Mouse (Mus musculus): ENCODE measurements at regions not wholly inside any gene's neighbourhood (a gene's known extent, or its start where the extent isn't known, plus 50 kb on each side); places are given as distances from the start of the nearest gene placed in this dataset.
"Not testable (repeated sequence)": the region's sequence is repeated elsewhere in the genome, so short reads cannot be mapped to it uniquely, and the experiment has no call there.

DNA sequence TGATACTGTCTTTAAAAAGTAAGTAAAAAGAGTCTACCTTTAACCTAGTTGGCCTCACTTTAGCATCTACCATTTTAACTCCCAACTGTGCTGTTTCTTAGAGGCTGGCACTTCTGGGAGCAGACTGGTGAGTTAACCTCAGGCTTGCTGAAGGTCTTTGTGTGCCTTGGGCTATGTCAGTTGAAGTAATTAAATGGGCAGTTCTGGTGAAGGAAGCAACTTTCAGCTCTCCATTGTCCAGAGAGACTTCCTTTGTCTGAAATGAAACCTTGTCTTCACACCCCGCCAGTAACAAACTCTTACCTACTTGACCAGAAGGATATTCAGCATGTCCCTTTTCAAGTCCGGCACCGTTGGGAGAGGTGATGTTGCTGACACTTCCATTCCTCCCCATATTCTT lies 55.5 kb downstream of the Zfp281 start:
- no peak for DNase-seq

DNA sequence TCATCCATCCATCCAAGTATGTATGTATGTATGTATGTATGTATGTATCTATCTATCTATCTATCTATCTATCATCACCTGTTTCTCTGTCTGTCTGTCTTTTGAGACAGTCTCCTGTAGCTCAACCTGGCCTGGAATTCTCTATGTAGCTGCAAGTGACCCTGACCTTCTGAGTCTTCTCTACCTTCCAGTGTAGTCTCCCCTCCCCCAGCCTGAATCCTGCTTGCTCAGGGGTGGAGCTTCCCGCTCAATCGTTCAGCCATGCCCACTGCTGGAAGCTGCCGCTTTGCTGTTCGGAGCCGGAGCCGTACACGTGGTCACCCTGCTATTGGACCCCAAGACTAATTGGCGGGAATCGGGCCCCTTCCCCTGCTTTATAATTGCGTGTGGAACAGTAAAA lies 57.6 kb downstream of the Zfp281 start:
- DNase-seq = not testable (repeated sequence)

DNA sequence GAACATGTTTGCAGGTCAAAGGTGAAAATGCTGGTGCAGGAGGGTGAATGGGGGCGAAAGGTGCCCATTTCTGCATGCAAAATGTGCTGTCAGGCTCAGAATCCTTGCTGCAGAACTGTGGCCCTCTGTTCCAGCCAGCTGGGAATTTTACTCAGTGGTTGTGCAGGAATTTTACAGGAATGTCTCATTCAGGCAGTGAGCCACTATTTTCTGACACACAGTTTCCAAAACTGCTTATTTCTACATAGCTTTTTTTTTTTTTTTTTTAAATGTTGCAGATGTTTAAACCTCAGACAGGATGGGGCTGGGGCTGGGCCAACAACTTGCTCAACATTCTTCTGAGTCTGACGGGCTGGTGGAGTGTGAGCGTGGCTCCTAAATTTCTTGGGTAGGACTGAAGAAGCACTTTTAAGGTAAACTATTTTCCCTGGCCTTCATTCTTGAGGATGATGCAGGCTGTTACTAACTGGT lies 58.4 kb downstream of the Zfp281 start:
- DNase-seq = peak; percentile 83

DNA sequence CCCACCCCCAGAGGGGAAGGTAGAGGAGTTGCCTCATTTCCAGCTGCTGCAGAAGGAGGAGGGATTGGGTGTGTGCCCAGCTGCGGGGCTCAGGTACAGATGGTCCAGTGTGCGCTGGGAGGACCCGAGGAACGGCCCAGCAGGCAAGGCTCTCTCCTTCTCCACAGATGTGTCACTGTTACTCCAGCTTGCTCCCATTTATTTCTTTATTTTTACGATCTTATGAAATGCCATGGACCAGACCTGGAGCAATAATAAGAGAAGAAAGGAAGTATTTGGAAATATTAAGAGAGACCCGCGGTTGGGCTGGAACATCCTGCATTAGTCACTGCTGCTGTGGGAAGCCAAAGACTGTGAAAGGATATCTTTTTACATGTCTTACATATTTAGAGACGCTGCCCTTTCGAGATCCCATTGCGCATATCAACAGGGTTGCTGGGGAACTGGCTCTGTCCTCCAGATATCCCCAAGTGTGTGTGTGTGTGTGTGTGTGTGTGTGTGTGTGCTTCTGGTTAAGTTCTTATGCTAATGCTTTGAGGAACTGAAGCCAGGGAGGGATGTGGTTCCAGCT lies 58.9 kb downstream of the Zfp281 start:
- no peak for DNase-seq

DNA sequence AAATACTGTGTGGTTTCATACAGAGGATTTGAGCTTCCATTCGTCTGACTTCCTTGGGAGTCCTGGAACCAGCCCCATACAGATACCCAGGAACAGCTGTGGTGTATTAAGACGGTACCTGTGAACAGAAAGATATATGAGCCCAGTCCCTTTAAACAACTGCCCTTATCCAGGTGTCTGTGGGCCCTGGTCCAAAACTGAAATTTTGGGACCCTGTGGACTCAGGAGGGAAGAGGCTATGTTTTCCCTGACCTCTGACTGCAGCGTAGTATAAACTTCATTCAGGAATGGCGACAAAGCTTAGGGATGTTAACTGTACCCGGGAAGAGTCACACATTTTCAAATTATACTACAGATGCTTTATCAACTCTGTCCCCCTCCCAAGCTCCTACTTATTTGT lies 59.8 kb downstream of the Zfp281 start:
- DNase-seq = no peak

DNA sequence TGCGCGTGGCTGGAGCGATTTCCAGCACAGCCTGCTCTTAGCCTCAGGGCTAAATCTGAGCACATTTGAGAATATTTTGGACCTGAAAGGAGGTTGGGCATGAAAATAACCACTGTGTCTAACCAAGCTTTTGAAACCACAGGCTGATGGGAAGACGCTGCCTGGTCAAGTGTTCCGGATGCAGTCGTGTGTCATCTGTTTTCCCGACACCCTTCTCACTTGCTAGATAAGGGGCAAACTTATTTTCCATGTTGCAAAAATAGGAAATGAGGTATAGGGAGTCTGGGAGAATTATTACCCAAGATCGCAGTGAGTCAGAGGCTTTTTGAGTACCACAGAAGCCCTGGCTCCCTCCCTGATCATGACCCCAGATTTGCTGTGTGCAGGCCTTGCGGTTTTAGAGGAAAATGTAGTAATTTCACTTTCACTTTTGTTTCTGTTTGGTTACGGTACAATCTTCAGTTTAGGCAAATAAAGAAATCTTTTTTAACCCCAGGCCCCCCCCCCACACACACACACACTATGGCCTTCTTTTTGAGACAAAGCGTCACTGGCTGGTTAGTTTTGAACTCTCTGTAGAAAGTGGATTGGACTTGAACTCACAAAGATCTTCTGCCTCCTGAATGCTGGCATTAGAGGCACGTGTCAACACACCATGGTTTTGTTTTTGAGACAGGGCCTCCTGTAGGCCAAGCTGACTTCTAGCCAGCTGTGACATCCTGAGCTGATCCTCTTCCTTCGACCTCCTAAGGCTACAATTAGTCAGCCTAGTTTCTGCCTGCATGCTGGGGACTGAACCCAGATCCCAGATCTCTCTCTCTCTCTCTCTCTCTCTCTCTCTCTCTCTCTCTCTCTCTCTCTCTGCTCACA lies 60.7 kb downstream of the Zfp281 start:
- DNase-seq = peak; percentile 48

DNA sequence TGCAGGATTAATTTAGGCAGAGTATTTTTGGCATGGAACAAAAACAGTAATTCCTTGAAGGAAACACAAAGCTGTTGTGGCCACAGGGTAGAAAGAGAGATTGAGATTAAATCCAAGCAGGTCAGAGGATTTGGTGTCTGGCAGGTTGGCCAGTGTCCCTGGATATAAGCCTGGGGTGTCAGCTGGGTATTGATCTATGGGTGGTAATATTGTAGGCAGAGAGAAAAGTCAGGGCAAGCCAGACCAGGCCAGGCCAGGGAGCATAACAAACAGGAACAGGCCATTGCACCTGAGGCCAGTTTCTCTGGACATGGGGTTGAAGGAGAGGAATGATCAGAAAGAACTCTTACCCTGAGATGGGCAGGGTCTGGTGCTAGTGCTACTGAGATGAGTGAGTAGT lies 61.8 kb downstream of the Zfp281 start:
- no peak for DNase-seq

DNA sequence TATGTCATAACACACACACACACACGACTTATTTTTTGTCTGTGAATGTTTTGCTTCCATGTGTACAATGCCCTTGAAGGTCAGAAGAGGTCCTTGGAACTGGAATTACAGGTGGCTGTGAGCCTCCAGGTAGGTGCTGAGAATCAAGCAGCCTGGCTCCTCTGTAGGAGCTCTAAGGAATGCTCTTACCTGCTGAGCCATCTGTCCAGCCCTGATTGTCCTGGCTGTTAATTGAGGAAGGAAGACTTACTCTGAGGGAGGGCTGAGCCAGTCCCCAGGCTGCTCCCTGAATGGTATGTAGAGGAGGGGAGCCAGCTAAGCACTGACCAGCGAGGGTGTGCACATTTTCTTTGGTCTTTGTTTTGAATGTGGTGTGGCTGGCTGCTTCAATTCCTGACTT lies 65.4 kb downstream of the Zfp281 start:
- no peak for DNase-seq

DNA sequence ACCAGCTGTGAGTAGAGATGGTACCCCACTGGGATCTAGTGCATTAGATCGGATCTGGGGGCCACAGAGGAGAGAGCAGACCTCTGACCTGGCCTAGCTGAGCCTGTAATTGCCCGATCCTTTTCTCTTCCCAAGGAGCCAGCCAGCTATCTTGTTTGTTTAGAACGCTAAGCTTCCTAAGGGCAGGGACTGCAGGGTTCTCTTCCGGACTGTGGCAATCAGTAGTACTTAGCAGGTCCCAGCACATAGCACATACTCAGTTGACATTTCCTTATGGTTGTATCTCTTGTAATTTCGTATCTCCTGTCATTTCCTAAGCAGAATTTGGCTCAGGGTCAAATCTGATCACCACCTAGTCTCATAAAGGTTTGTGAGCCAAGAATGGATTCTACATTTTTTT lies 68.7 kb downstream of the Zfp281 start:
- DNase-seq = no peak

DNA sequence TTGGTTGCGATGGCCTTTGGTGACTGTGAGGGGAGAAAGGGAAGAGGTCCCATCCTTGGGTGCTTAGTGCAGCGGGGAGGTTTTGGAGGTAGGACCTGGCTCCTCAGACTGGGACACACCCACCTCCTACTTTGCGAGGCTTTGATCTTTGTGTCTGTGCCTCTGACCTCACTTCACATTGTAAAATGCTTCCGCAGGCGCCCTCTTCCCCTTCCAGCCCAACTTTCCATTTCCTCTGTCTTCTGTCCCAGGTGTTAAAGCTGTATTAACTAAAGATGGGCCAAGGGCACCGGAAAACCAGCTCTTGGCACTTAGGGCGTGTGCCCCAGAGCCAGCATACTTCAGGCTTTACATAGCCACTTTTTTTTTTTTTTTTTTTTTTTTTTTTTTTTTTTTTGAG lies 70.3 kb downstream of the Zfp281 start:
- DNase-seq = no peak

DNA sequence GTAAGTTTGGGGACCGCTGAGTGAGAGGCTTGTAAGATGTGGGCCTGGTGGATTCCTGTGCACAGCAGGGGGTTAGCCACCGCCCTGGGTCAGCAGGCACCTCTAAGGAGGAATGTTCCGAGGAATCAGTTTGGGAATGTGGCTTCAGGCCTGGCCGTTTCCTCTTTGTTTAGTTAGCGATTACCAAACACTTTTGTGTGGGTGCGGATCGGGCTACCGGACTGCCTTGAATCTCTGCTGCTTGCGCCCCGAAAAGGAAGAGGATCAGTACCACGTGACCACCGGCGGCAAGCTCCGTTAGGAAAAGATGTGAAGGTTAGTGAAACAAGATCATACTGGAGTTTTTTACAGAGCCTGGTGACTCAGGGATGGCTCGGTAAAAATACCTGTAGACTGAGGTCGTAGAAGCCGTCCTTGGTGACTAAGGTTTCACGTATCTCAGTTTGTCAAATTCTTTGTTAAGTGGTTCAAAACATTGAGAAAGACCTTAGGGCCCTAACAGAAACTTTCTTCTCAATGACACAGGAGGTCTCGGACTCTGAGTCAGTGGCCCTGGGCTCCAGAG lies 71.5 kb downstream of the Zfp281 start:
- peak; percentile 51 for DNase-seq

DNA sequence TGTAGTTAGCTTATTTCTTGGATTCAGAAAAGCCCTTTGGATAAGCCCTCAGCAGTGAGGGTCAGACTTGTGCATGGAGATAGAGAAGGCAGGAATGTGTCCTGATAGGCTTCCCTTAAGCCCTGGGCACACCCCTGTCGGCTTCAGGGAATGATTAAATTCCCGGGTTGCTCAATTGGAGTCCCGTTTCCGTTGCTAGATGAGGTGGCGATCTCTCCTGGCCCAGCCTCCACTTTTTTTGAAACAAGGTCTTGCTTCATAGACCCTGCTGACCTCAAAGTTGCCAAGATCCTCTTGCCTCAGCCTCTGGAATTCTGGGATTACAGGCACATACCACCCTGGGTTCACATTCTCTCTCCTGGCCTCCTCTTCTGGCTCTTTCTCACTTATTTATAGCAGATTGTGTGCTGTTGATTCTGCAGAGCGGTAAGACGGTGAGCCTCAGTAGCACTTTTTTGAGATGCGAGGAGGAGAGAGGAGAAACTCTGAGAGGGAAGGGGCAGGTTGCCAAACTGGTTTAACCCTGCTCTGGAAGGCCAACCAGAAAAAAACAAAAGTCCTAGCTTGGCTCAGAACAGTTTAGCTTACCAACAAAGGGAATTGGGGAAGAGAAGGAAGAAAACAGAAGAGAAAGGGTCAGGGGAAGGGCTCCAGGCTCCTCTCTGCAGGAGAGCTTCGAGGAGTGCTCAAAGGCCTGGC lies 73.9 kb downstream of the Zfp281 start:
- peak; percentile 71 for DNase-seq

DNA sequence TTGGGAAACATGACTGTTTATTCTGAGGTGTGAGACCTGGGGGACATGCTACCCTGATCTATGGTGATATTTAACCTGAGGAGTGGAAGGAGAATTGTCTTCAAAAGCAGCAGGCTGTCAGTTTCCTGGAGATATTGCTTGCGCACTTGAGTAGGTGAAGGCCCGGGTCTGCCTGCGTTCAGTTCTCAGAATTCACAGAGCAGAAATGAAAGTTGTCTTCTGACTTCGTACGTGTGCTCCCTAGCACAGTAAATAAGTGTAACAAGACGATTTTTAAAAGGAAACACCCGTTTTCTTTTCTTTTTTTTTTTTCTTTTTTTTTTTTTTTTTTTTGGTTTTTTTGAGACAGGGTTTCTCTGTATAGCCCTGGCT lies 74.4 kb downstream of the Zfp281 start:
- DNase-seq = no peak

DNA sequence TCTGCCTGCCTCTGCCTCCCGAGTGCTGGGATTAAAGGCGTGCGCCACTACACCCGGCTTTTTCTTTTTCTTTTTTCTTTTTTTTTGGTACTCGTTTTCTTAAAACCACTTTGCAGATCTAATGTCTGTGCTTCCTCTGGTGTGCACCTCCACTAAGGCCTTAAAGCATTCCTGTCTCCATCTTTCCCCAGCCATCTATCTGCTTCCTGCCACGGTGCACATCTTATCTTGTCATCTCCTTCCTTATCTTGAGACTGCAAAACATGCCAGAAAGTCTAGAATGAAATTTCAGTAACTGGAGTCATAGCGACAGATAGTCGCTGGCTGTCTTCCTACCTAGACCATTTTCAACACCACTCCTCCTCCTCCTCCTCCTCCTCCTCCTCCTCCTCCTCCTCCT lies 74.9 kb downstream of the Zfp281 start:
- DNase-seq = no peak

DNA sequence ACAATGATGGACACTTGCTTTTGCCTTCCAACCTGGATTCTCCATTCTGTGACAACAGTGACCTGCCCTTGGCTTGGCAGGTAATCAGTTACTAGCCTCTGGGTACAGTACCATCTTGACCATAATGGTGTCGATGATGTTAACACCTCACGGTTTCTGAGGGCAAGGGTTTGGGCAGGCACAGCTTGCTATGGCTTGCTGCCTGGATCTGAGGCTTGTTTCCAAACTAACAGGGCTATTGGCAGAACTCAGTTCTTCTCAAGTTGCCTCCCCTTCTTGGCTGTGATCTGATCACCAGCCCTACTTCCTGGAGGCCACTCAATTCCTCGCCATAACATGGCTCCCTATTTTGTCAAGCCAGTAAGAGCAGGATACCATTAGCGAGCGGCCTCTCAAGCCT lies 79.4 kb downstream of the Zfp281 start:
- DNase-seq = peak; percentile 58

DNA sequence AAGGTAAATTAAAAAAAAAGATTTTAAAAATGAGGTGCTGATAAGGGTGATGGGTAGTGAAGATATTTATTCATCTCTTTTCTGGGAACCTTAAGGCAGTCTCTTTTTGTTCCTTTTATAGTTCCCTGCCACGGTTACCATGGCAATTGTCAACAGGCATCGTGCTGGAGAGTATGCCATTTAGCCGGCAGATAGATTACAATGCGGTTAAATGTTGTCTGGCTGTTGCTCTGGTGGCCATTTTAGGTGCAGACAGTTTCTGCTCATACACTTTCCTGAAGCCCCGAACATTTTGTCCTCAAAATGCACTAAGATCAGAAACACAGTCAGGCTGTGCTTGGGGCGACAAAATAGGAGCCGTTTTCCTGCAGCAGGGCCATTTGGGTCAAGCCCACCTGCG lies 81.8 kb downstream of the Zfp281 start:
- no peak for DNase-seq

DNA sequence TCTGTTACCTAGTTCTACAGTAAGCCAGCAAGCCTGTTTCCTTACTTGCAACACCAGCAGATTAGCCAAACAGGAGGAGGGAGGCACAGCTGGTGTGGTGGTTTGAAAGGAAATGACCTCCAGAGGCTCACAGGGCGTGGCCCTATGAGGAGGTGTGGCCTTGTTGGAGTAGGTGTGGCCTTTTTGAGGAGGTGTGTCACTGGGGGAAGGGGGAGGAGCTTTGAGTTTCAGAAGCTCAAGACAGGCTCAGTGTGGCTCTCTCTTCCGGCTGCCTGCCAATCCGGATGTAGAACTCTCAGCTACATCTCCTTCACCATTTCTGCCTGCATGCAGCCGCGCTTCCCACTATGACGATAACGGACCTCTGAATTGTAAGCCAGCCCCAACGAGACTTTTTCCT lies 82.7 kb downstream of the Zfp281 start:
- DNase-seq = no peak

DNA sequence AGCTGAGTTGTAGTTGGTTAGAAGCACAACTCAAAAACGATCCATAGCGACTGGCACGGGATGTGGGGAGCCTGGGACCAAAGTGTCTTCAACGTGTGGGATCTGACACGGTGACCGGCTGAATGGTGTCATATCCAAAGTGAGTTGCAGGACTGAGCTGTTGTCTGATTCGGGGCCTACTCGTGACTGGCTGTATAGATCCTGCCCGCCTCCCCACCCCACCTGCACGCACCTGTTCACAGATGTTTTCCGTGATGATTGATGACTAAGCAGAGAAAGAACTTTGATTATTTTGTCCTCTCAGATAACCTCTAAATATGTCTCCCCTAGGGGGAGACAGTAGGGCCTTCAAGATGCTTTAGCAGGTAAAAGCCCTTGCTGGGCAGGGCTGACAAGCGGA lies 83.2 kb downstream of the Zfp281 start:
- no peak for DNase-seq

DNA sequence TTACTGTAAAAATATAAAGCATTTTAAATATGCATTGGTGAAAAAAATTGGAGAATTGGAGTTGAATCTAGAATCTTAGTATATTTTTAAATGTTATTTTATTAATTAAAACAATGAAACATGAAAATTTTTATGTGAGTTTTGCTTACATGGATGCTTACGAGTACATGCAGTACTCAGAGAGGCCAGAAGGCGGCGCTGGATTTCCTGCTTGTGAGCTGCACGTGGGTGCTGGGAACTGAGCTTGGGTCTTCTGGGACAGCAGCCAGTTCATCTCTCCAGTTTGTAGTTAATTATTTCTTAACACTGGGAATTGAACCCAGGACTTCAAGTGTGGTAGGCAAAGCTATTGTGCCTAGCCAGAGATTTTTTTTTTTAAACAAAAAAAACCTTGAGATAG lies 85.5 kb downstream of the Zfp281 start:
- no peak for DNase-seq

DNA sequence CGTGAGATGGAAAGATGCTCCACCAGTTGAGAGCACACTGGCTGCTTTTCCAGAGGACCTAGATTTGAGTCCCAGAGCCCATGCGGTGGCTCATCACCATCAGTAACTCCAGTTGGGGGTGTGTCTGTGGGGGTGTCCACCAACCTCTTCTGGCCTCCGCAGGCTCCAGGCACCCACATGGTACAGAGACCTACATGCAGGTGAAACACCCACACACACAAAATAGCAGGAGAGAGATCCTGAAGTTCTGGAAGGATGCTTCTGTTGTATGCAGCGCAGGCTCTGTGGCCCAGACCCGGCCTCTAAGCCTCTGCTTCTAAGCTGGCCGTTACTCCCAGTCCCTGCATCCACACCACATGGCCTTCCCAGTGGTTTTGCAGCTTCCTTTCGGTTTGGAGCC lies 86.5 kb downstream of the Zfp281 start:
- no peak for DNase-seq

DNA sequence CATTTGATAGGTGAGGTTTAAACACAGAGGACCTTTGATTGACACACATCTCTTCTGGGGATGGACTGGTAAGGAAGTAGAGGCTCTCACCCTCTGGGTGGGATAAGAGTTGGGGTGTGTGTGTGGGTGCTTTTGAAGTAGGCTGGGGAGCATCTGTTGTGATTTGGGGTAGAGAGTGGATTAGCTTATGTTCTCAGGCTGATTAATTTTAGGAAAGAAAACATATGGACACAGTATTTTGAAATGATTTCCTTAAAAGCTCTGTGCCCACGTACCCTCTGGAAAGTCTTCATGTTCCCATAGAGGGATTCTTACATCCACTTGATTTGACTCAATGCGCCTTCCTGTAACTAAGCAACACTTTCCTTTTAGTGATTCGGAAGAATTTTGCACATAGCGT lies 89.4 kb downstream of the Zfp281 start:
- no peak for DNase-seq

DNA sequence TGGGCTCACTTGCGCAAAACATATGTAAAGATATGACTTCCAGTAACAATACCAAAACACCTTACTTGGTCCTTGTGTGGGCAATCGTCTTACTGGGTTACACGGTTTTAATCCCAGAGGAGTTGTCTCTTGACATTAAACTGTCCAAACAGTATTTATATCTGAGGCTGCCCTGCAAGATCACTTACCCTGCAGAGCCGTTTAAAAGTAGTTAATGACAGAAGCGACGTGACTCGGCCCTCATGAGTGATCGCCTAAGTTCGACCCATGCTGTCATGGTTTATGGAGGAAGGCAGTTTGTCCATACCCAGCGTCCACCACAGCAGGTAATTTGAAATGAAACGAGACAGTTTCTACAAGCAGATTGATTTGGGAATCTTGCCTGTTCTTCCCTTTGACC lies 90.3 kb downstream of the Zfp281 start:
- no peak for DNase-seq

DNA sequence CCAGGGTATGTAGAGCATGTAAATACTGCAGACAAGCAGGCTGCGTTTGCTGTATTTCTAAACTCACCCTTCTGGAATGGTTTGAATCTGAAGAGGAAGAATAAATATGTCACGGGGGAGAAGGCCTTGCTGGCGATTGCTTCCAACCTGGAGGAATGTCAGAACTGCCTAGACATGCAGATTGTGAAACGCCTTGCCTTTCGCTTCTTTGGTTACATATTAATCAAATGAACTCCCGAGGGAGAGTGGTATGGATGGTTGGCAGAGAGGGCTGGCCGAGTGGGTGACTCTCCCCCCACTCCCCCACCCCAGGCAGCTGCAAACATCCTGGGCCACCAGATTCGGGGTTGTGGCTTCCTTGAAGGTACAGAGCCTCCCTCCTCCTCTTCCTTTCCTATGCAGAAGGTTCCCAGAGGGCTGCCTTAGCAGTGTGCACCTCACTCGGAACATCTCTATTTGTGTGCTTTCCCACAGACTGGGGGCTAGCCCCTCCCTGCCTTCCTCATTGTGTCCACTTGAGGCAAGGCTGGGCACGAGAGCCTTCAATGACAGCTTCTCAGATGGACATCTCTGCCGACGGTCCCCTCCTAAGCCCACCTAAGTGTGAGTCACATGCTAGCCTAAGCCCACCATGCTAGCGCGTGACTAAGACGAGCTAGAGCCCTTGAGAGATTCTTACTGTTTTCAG lies 93.3 kb downstream of the Zfp281 start:
- DNase-seq = no peak
